Mouse (Mus musculus) kidney, postnatal 36 days (tissue): Measurements from ENCODE around the gene Ntrk3.

ENCODE experiments used
- DNase-seq, 2 experiments: peaks; one replicate each; pipeline ENCODE4 v3.0.0; 2021 to 2022; ENCODE audit warnings: mixed read lengths in 2 of 2

Ntrk3 gene

GRCm38 (mm10) chr7:78720989-78721816 lies 16.6 kb downstream of the Ntrk3 start:
- no peak for DNase-seq

- no peak for DNase-seq
These were observed 17.9 kb downstream of the Ntrk3 start for GRCm38 (mm10) chr7:78719795-78720460.

GRCm38 (mm10) chr7:78719117-78719516 lies 18.7 kb downstream of the Ntrk3 start:
- DNase-seq = no peak

DNA sequence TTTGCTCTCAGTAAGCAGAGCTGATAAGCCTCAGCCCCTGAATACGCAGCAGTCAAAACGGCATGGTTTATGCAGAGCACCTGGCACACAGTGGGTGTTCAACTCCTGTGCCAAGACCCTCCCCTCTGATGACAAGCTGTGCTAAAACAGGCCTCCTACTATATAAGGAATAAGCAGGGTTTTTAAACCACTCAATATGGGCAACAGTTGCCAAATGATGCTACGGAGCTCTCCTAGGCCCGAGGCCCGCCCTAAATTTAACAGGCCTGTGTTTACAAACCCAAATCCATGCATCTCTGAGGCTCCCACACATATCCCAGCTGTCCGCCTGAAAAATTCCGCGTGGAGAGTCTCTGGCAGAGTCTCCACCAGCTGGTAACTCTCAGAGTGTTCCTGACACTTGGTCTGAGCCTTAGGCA lies 19.6 kb downstream of the Ntrk3 start:
- no peak for DNase-seq

- DNase-seq = no peak
These were observed 30.1 kb downstream of the Ntrk3 start for GRCm38 (mm10) chr7:78707708-78708107.

- no peak for DNase-seq
These were observed 30.7 kb downstream of the Ntrk3 start for GRCm38 (mm10) chr7:78707122-78707521.

DNA sequence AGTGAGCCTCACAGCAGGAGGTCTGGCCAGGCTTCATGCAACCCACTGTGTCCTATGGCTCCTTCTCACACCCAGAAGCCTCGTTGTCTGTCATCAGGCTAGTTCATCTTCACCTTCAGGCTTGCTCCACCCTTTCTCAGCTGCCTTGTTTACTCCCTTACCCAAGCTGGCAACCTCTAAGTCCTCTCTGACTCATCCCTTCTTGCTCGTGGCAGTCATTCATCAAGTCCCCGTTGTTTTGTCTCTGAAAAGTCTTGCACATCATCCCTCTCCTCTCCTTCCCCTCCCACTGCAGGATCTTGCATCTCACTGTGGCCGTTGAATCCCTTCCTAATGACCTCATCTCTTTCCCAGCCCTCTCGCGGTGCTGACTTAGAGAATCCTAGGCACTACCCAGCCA lies 35.1 kb downstream of the Ntrk3 start:
- DNase-seq = no peak

DNA sequence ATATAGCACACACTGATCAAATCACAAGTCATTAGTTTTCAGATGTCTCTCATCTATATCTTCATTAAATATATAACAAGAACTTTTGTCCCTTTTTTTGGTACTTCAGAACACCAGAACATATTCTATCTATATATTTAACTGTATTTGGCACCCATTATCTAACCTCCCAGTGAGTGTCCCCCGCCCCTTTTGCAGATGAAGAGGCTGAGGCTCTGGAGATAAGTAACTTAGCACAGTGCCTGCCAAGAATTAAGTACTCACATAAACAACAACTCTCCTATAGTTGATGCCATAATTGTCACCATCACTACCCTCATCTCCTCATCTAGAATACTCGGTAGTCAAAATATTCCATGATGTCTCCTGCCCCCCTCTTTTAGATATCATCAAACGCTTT lies 42.6 kb downstream of the Ntrk3 start:
- DNase-seq = no peak

GRCm38 (mm10) chr7:78693148-78693547 lies 44.7 kb downstream of the Ntrk3 start:
- no peak for DNase-seq

- DNase-seq = no peak
These were observed 46.9 kb downstream of the Ntrk3 start for GRCm38 (mm10) chr7:78690956-78691355.

DNA sequence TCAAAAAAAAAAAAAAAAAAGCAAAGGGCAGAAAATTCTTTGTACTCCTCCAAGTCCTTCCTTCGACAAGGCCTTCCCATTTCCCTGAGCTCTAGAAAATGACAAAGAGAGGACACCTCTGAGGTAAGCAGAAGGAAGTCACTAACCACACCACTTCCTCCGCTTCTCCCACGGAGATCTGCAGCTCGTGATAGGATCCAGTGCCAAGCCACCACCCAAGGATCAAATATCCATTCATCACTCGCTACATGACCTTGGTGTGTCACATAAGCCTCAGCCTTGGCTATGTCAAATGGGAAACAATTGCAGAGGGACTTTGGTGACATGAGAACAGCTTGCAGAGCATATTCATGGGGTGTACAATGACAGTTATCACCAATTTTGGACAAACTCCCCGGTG lies 52.9 kb downstream of the Ntrk3 start:
- DNase-seq = no peak

DNA sequence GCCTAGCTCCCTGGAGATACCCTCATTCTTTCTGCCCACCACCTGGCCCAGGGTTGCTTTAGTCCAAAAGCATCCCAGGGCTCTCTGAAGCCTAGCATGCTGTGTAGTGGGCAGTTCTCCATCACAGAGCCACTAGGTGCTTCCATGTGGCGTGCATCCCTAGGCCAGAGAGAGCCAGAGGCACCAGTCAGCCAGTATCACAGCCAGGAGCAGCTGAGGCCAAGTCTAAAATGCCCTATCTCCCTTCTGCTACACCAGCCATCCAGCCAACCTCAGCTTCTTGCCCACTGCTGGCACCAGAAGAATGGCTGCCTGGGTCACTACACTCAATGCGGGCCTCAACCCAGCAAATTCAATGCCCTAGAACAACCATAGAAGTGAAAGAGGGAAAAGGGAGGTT lies 56.9 kb downstream of the Ntrk3 start:
- DNase-seq = no peak

GRCm38 (mm10) chr7:78669407-78669806 lies 68.4 kb downstream of the Ntrk3 start:
- DNase-seq = no peak

GRCm38 (mm10) chr7:78668916-78669315 lies 68.9 kb downstream of the Ntrk3 start:
- DNase-seq = no peak

DNA sequence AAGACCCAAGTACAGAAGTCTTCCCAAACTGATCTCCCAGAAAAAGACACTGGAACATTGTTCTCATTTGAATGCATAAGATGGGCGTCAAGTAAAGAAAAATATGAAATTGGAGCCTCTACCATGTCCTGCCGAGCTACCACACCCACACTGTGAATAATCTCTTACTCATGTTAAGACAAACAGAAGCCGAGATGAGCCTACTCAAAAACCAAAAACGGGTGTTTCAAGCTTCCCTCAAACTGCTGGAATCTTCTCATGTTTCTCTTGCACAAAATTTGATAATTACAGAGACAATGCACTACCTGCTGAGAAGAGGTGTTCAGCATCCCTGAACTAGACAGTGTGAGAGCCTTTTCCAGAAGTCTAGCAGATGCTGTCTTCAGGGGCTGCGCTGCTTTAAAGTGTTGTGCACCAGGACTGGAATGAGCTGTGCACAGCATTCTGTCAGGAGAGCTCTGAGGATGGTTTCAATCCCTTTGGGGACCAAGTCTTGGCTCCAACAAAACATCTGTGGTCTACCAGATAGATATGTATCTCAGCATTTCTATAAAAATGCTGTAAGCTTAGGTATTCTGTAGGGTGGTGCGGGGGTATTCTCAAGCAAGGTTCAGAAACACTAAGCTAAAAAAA lies 69.7 kb downstream of the Ntrk3 start:
- DNase-seq = no peak

- DNase-seq = peak in 1 of 2 experiments; percentile 3
These were observed 77.0 kb downstream of the Ntrk3 start for GRCm38 (mm10) chr7:78660832-78661231.

DNA sequence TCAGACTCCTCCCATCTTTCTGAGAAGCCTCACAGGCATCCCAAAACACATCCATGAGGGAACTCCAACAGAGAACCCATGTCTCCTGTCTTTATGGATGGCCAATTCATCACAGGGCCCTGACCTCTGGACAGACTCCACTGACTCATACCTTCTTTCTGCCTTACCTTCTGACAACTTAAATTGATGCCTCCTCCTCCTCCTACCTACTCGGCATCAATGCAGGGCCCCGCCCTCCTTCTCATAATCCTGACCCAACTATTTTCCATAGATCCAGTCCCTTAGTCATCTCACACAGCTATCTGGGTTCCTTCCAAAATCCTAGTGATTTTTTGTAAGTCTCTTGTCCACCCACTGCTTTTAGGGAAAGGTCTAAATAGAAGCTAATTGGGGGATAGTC lies 78.0 kb downstream of the Ntrk3 start:
- no peak for DNase-seq

DNA sequence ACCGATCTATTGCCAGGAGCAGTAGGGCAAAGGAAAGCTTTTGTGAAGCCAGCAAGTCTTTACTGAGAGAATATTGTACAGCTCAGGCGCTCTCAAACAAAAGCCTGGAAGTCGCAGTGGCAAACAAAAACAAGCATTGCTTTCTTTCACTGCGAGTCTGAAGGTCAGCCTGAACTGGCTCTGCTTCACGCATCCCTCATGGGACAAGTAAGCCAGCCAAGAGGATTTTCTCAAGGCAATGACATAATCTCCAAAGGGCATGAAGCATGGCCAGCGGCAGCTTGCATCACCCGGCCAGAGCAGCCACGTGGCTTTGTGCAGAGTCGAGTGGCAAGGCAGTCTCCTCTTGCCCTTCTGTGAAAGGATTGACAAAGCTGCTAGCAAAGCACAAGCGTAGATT lies 79.8 kb downstream of the Ntrk3 start:
- peak; percentile 32 for DNase-seq

DNA sequence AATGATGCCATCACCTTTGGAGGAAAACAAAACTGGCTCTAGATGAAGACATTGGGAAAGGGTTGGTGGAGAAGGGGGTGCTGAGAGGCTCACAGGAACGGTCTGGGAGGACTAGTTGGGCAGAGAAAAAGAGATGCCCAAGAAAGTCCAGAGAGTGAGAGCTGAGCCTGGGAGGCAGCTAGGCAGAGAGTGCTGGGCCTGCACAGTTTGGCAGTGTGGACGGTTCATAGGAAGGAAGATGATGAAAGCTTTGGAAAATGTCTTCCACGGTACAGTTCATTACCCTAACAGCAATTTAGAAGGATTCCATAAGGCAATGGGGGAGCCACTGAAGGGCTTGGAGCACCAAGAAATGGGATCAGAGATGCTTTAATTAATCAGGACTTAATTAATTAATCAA lies 81.6 kb downstream of the Ntrk3 start:
- DNase-seq = no peak

- DNase-seq = no peak
These were observed 84.1 kb downstream of the Ntrk3 start for GRCm38 (mm10) chr7:78653686-78654085.

DNA sequence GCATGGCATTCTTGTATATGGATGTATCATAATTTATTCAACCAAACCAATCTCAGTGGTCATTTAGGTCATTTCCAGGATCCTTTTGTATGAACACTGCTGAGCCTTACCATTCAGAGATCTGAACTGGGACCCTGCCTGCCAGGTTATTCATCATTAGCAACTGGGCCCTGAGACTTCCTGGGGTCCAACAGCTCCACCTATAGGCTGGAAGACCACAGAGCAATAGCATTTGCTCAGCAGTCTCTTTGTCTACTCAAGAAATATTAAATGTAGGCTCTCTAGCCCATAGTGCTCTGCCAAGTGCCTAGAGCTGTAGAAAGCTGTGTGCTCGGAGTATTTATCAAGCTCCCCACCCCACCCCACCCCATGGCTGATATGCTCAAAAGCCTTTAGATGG lies 85.5 kb downstream of the Ntrk3 start:
- no peak for DNase-seq

- DNase-seq = peak in 1 of 2 experiments; percentile 12
These were observed 86.3 kb downstream of the Ntrk3 start for GRCm38 (mm10) chr7:78651540-78651939.

- peak in 1 of 2 experiments; percentile 8 for DNase-seq
These were observed 94.1 kb downstream of the Ntrk3 start for GRCm38 (mm10) chr7:78643667-78644066.

DNA sequence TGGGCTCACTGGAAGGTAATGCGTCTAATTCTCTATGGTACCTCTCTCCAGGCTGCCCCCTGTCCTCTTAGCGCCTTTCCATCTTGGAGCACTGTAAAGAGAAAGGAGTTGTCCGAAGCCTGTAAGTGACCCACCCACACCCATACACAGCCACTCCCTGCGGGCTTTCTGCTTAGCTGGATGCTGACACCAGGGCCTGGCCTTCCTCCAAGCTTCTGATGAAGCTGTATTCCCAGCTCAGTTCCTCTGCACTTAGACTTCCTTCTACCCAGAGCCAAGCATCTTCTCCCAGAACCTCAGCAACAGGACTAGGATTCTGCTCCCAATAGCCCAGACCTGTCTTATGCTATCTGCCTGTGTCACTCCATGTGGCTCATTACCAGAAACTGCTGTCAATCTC lies 114.1 kb downstream of the Ntrk3 start:
- DNase-seq = peak in 1 of 2 experiments; percentile 4
